In the genomic region with DNA sequence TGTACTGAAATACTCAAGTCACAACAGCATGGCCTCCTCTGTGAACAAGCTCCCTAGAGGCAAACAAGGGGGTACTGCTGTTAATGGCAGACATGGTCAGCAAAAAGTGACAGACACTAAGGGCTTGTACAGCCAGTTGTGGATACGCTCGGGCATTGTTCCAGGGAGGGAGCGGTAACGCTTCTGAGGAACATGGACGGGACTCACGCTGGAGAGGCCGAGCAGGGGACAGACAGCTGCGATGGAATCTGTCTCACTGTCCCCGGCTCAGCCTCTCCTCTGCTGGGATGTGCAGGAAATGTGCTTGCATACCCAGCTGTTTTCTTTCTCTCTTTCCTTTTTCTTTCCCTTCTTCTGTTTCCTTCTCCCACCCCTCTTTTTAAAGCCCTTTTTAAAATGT, we compare ENCODE assay signal across 27 mouse cellular contexts.
A peak's percentile ranks its signal among the peaks of the same experiment; 100 is the strongest.
DNase-seq lines count a peak whose midpoint lies in the region; ATAC-seq lines count a peak whose summit lies in the region.
"Had no signal": no experiment of that assay in that cellular context is flagged by ENCODE, and none has a peak within 500 bp of the region (broad histone marks: within the 10 kb centered on the region; RNA-seq: fewer than 3 reads in every experiment).

No protein-coding gene starts in this region.

- H3K4me3 ChIP-seq in heart, embryonic 10.5 days: no peak overlapping the region
- H3K4me3 ChIP-seq in brown adipose tissue, adult 24 weeks (ENCODE audit: insufficient read depth, low read depth, low read length): no peak overlapping the region
- H3K4me3 ChIP-seq in limb, embryonic 15.5 days: no peak overlapping the region
- H3K4me3 ChIP-seq: forebrain, embryonic 12.5 days; hindbrain, embryonic 13.5 days; liver, embryonic 15.5 days; midbrain, embryonic 13.5 days; neural tube, embryonic 15.5 days had no signal

- intact Hi-C loops in heart, postnatal 25 days (cut with DNase I): loop anchor here (5.0 kb wide), 2 partner anchors 33 to 58 kb away; no protein-coding TSS in a partner anchor

- peaks cover 61% of the 10 kb centered on the region for H3K4me1 ChIP-seq in heart, embryonic 10.5 days
- peaks cover 57% of the 10 kb centered on the region for H3K4me1 ChIP-seq in brown adipose tissue, adult 24 weeks (ENCODE audit: control insufficient read depth, insufficient read depth, insufficient read length, low read length)
- H3K4me1 ChIP-seq in limb, embryonic 15.5 days: peaks cover 65% of the 10 kb centered on the region

- peak overlapping the region; percentile 60 for H3K27ac ChIP-seq in heart, embryonic 10.5 days
- peak overlapping the region; percentile 73 for H3K27ac ChIP-seq in brown adipose tissue, adult 24 weeks (replicated peaks; ENCODE audit: low read depth, low read length)
- peak overlapping the region; percentile 74 for H3K27ac ChIP-seq in limb, embryonic 15.5 days
- H3K27ac ChIP-seq: forebrain, embryonic 12.5 days; hindbrain, embryonic 13.5 days; kidney, postnatal 0 days; liver, embryonic 15.5 days; macrophage; midbrain, embryonic 13.5 days had no signal

- H3K9me3 ChIP-seq in heart, embryonic 10.5 days: no peaks in the 10 kb centered on the region
- H3K9me3 ChIP-seq in limb, embryonic 15.5 days: no peaks in the 10 kb centered on the region
- H3K9me3 ChIP-seq: hindbrain, embryonic 13.5 days; liver, embryonic 15.5 days; midbrain, embryonic 13.5 days; neural tube, embryonic 15.5 days had no signal

- no peak for ATAC-seq in limb, embryonic 15.5 days (ENCODE audit: insufficient number of reproducible peaks, low FRiP score, low TSS enrichment, low read depth)
- ATAC-seq in monocyte, adult 5-6 weeks (replicated peaks; ENCODE audit: insufficient number of reproducible peaks, low FRiP score, low TSS enrichment, poor library complexity, severe bottlenecking): no peak
- ATAC-seq: forebrain, postnatal 0 days; intestine, embryonic 16.5 days; midbrain, embryonic 13.5 days had no signal

- WGBS in heart, embryonic 10.5 days: 80% methylated on average over 9 of the region's 9 CpGs
- WGBS in limb, embryonic 15.5 days: 84% methylated on average over 9 of the region's 9 CpGs

- no peak overlapping the region for H3K9ac ChIP-seq in limb, embryonic 15.5 days
- H3K9ac ChIP-seq: forebrain, embryonic 12.5 days; forebrain, postnatal 0 days; hindbrain, embryonic 13.5 days; liver, embryonic 15.5 days; midbrain, embryonic 13.5 days; neural tube, embryonic 15.5 days had no signal

- H3K27me3 ChIP-seq in heart, embryonic 10.5 days (ENCODE audit: insufficient read depth, poor library complexity, severe bottlenecking): no peaks in the 10 kb centered on the region
- no peaks in the 10 kb centered on the region for H3K27me3 ChIP-seq in limb, embryonic 15.5 days
- H3K27me3 ChIP-seq: forebrain, embryonic 12.5 days; hindbrain, embryonic 13.5 days; liver, embryonic 15.5 days; midbrain, embryonic 13.5 days; neural tube, embryonic 15.5 days had no signal

- DNase-seq in heart, embryonic 10.5 days (ENCODE audit: low spot score): no peak
- no peak for DNase-seq in heart, postnatal 25 days (ENCODE audit: low spot score)
- DNase-seq in lung, postnatal 10 days: peak; percentile 39
- DNase-seq in lung, postnatal 36 days: no peak
- DNase-seq in natural killer cell, adult 2 months (ENCODE audit: low spot score in 2 of 2): no peak
- DNase-seq: adrenal gland, postnatal 14 days; B cell, adult 2 months; cerebellum, adult 18-20 months; cerebellum, postnatal 10 days; forebrain, postnatal 0 days; gastrocnemius, postnatal 36 days; kidney, adult 8-10 months; layer of hippocampus, postnatal 36 days; left cerebral cortex, postnatal 4 days; retina, postnatal 1 day; right cerebral cortex, postnatal 14 days had no signal

- peaks cover 8% of the 10 kb centered on the region; the same call in 1 of the 2 replicates for H3K36me3 ChIP-seq in heart, embryonic 10.5 days
- H3K36me3 ChIP-seq in limb, embryonic 15.5 days: no peaks in the 10 kb centered on the region
- H3K36me3 ChIP-seq: hindbrain, embryonic 13.5 days; liver, embryonic 15.5 days; midbrain, embryonic 13.5 days; neural tube, embryonic 15.5 days had no signal

- no peak overlapping the region for H3K4me2 ChIP-seq in limb, embryonic 15.5 days
- H3K4me2 ChIP-seq: forebrain, embryonic 12.5 days; hindbrain, embryonic 13.5 days; liver, embryonic 15.5 days; midbrain, embryonic 13.5 days; neural tube, embryonic 15.5 days had no signal
